Mouse (Mus musculus): ENCODE data around the gene Agbl2. TPM values are rescaled to one million over a fixed set of nuclear protein-coding genes. Genes with fewer than 3 reads are reported as not detected.

Gene Agbl2
- total and polyA plus RNA-seq, 2 experiments from 2014 or later, result 0.98 to 1.4 TPM

- no peak for DNase-seq (ENCODE audit: low spot score)
Measured at GRCm38 (mm10) chr2:90744285-90745052, 38.1 kb upstream of the Agbl2 start.

GRCm38 (mm10) chr2:90745053-90745678 is 37.4 kb upstream of the Agbl2 start, which contains the start of gene Fnbp4:
Gene Fnbp4, plus strand, starts transcription at chr2:90745370.
- no peaks in the 10 kb centered on the region for H3K27me3 ChIP-seq (ENCODE audit: control insufficient read depth, insufficient read depth, low read length)
- H3K4me2 ChIP-seq (ENCODE audit: low read depth, low read length), result peak within 1 kb of the TSS; percentile 87
- no peaks in the 10 kb centered on the region for H3K36me3 ChIP-seq (replicated peaks; ENCODE audit: control insufficient read depth, insufficient read depth, low read length)
- TF ChIP-seq CTCF (IDR thresholded peaks at IDR 0.05; ENCODE audit: low read depth) (no peak), EP300 (IDR thresholded peaks at IDR 0.05; ENCODE audit: low read depth) (no peak)
- peak within 1 kb of the TSS; percentile 99 for H3K27ac ChIP-seq (ENCODE audit: low read depth)
- peak within 1 kb of the TSS; percentile 99 for H3K4me3 ChIP-seq (ENCODE audit: low read depth, low read length)
- ATAC-seq (ENCODE audit: insufficient read depth, low read depth), result peak; percentile 98
- WGBS, result under 1% methylated on average over 43 of the region's 44 CpGs
- peaks cover 16% of the 10 kb centered on the region; the same call in 1 of the 2 replicates for H3K4me1 ChIP-seq (ENCODE audit: control insufficient read depth, insufficient read depth)
- peak within 1 kb of the TSS; percentile 96 for H3K9ac ChIP-seq (replicated peaks; ENCODE audit: low read depth, low read length)
- no peaks in the 10 kb centered on the region for H3K9me3 ChIP-seq (replicated peaks; ENCODE audit: control insufficient read depth, low read length)
- peak; percentile 99 for DNase-seq (ENCODE audit: low spot score)

More at GRCm38 (mm10) chr2:90744285-90745052, 38.1 kb upstream of the Agbl2 start:
- Histone ChIP-seq H3K27ac (ENCODE audit: low read depth) (peak overlapping the region; percentile 93), H3K4me3 (ENCODE audit: low read depth, low read length) (peak overlapping the region; percentile 99), H3K9me3 (replicated peaks; ENCODE audit: control insufficient read depth, low read length) (no peaks in the 10 kb centered on the region), H3K4me2 (ENCODE audit: low read depth, low read length) (peak overlapping the region; percentile 56), H3K9ac (replicated peaks; ENCODE audit: low read depth, low read length) (0 out of 2 replicates have a peak overlapping the region, but pooled peaks have one; percentile 26), H3K4me1 (ENCODE audit: control insufficient read depth, insufficient read depth) (peaks cover 13% of the 10 kb centered on the region; the same call in 1 of the 2 replicates), H3K27me3 (ENCODE audit: control insufficient read depth, insufficient read depth, low read length) (no peaks in the 10 kb centered on the region), H3K36me3 (replicated peaks; ENCODE audit: control insufficient read depth, insufficient read depth, low read length) (no peaks in the 10 kb centered on the region)
- WGBS, result 61% methylated on average over 12 of the region's 12 CpGs
- TF ChIP-seq EP300 (IDR thresholded peaks at IDR 0.05; ENCODE audit: low read depth) (no peak), CTCF (IDR thresholded peaks at IDR 0.05; ENCODE audit: low read depth) (no peak)
- no peak for ATAC-seq (ENCODE audit: insufficient read depth, low read depth)

GRCm38 (mm10) chr2:90745740-90746537 is 36.6 kb upstream of the Agbl2 start:
- no peaks in the 10 kb centered on the region for H3K27me3 ChIP-seq (ENCODE audit: control insufficient read depth, insufficient read depth, low read length)
- peak overlapping the region; percentile 96 for H3K9ac ChIP-seq (replicated peaks; ENCODE audit: low read depth, low read length)
- peaks cover 16% of the 10 kb centered on the region; the same call in 1 of the 2 replicates for H3K4me1 ChIP-seq (ENCODE audit: control insufficient read depth, insufficient read depth)
- H3K4me2 ChIP-seq (ENCODE audit: low read depth, low read length), result peak overlapping the region; percentile 87
- ATAC-seq (ENCODE audit: insufficient read depth, low read depth) (peak; percentile 31), DNase-seq (ENCODE audit: low spot score) (peak; percentile 23)
- whole genome bisulfite sequencing, result under 1% methylated on average over 54 of the region's 54 CpGs
- H3K4me3 ChIP-seq (ENCODE audit: low read depth, low read length), result peak overlapping the region; percentile 99
- H3K9me3 ChIP-seq (replicated peaks; ENCODE audit: control insufficient read depth, low read length), result no peaks in the 10 kb centered on the region
- peaks cover 6% of the 10 kb centered on the region for H3K36me3 ChIP-seq (replicated peaks; ENCODE audit: control insufficient read depth, insufficient read depth, low read length)
- 0 out of 2 replicates have a peak, but pooled peaks have one; percentile 23 for TF ChIP-seq EP300 (IDR thresholded peaks at IDR 0.05; ENCODE audit: low read depth)
- no peak for TF ChIP-seq CTCF (IDR thresholded peaks at IDR 0.05; ENCODE audit: low read depth)
- H3K27ac ChIP-seq (ENCODE audit: low read depth), result peak overlapping the region; percentile 99

- peaks cover 16% of the 10 kb centered on the region; the same call in 1 of the 2 replicates for H3K4me1 ChIP-seq (ENCODE audit: control insufficient read depth, insufficient read depth)
- H3K9ac ChIP-seq (replicated peaks; ENCODE audit: low read depth, low read length), result peak overlapping the region; percentile 96
- H3K4me3 ChIP-seq (ENCODE audit: low read depth, low read length), result peak overlapping the region; percentile 99
- peak overlapping the region; percentile 87 for H3K4me2 ChIP-seq (ENCODE audit: low read depth, low read length)
- peak; percentile 7 for DNase-seq (ENCODE audit: low spot score)
- ATAC-seq (ENCODE audit: insufficient read depth, low read depth), result no peak
- H3K27ac ChIP-seq (ENCODE audit: low read depth), result peak overlapping the region; percentile 99
- H3K36me3 ChIP-seq (replicated peaks; ENCODE audit: control insufficient read depth, insufficient read depth, low read length), result peaks cover 12% of the 10 kb centered on the region
- H3K27me3 ChIP-seq (ENCODE audit: control insufficient read depth, insufficient read depth, low read length), result no peaks in the 10 kb centered on the region
- TF ChIP-seq EP300 (IDR thresholded peaks at IDR 0.05; ENCODE audit: low read depth) (no peak), CTCF (IDR thresholded peaks at IDR 0.05; ENCODE audit: low read depth) (no peak)
- WGBS, result 7% methylated on average over 4 of the region's 4 CpGs
- no peaks in the 10 kb centered on the region for H3K9me3 ChIP-seq (replicated peaks; ENCODE audit: control insufficient read depth, low read length)
Measured at GRCm38 (mm10) chr2:90746538-90746865, 36.0 kb upstream of the Agbl2 start.

- 93% methylated on average over 10 of the region's 10 CpGs for WGBS
- no peaks in the 10 kb centered on the region for H3K27me3 ChIP-seq (ENCODE audit: control insufficient read depth, insufficient read depth, low read length)
- ATAC-seq (ENCODE audit: insufficient read depth, low read depth) (no peak), DNase-seq (ENCODE audit: low spot score) (no peak)
- peaks cover 13% of the 10 kb centered on the region for H3K36me3 ChIP-seq (replicated peaks; ENCODE audit: control insufficient read depth, insufficient read depth, low read length)
- no peak overlapping the region for H3K27ac ChIP-seq (ENCODE audit: low read depth)
- H3K9ac ChIP-seq (replicated peaks; ENCODE audit: low read depth, low read length), result no peak overlapping the region
- H3K9me3 ChIP-seq (replicated peaks; ENCODE audit: control insufficient read depth, low read length), result no peaks in the 10 kb centered on the region
- H3K4me1 ChIP-seq (ENCODE audit: control insufficient read depth, insufficient read depth), result peaks cover 16% of the 10 kb centered on the region; the same call in 1 of the 2 replicates
- peak overlapping the region; percentile 87 for H3K4me2 ChIP-seq (ENCODE audit: low read depth, low read length)
- 0 out of 2 replicates have a peak overlapping the region, but pooled peaks have one; percentile 99 for H3K4me3 ChIP-seq (ENCODE audit: low read depth, low read length)
- TF ChIP-seq EP300 (IDR thresholded peaks at IDR 0.05; ENCODE audit: low read depth), result no peak
- TF ChIP-seq CTCF (IDR thresholded peaks at IDR 0.05; ENCODE audit: low read depth), result no peak
Measured at GRCm38 (mm10) chr2:90747131-90747530, 35.4 kb upstream of the Agbl2 start.
